Mouse (Mus musculus): ENCODE data around the gene Lrrc75a. TPM values are rescaled to one million over a fixed set of nuclear protein-coding genes. Genes with fewer than 3 reads are reported as not detected.
A peak's percentile ranks its signal among the peaks of the same experiment; 100 is the strongest.

Gene Lrrc75a
- 12.1 and 12.4 TPM in 2 replicates for polyA plus RNA-seq (2015; fragmentation: Nextera tagmentation; extraction: Ambion mirVana)

- Histone ChIP-seq H3K9me3 (no peaks in the 10 kb centered on the region), H3K4me1 (peaks cover 53% of the 10 kb centered on the region), H3K9ac (peak within 1 kb of the TSS; percentile 75), H3K36me3 (replicated peaks) (no peaks in the 10 kb centered on the region), H3K4me2 (peak within 1 kb of the TSS; percentile 84), H3K27me3 (replicated peaks) (no peaks in the 10 kb centered on the region), H3K4me3 (peak within 1 kb of the TSS; percentile 84), H3K27ac (peak within 1 kb of the TSS; percentile 71)
- 1% methylated on average over 63 of the region's 86 CpGs for WGBS
- ATAC-seq (replicated peaks): peak; percentile 69
Measured at GRCm38 (mm10) chr11:62647661-62648590, at the start of gene Lrrc75a. Gene Lrrc75a, minus strand, starts transcription at chr11:62648523.

GRCm38 (mm10) chr11:62695126-62695525 is 46.8 kb upstream of the Lrrc75a start:
- H3K27me3 ChIP-seq (replicated peaks): no peaks in the 10 kb centered on the region
- no peaks in the 10 kb centered on the region for H3K9me3 ChIP-seq
- H3K4me1 ChIP-seq: no peaks in the 10 kb centered on the region
- no peak overlapping the region for H3K4me2 ChIP-seq
- ATAC-seq (replicated peaks): no peak
- no peaks in the 10 kb centered on the region for H3K36me3 ChIP-seq (replicated peaks)
- WGBS: 96% methylated on average over 8 of the region's 8 CpGs
- no peak overlapping the region for H3K9ac ChIP-seq
- no peak overlapping the region for H3K27ac ChIP-seq
- H3K4me3 ChIP-seq: no peak overlapping the region

GRCm38 (mm10) chr11:62693299-62694184 is 45.2 kb upstream of the Lrrc75a start:
- 19% methylated on average over 11 of the region's 11 CpGs for WGBS
- ATAC-seq (replicated peaks): peak; percentile 75
- Histone ChIP-seq H3K9ac (no peak overlapping the region), H3K27ac (no peak overlapping the region), H3K27me3 (replicated peaks) (no peaks in the 10 kb centered on the region), H3K4me1 (no peaks in the 10 kb centered on the region), H3K4me2 (no peak overlapping the region), H3K9me3 (no peaks in the 10 kb centered on the region), H3K4me3 (no peak overlapping the region), H3K36me3 (replicated peaks) (no peaks in the 10 kb centered on the region)

DNA sequence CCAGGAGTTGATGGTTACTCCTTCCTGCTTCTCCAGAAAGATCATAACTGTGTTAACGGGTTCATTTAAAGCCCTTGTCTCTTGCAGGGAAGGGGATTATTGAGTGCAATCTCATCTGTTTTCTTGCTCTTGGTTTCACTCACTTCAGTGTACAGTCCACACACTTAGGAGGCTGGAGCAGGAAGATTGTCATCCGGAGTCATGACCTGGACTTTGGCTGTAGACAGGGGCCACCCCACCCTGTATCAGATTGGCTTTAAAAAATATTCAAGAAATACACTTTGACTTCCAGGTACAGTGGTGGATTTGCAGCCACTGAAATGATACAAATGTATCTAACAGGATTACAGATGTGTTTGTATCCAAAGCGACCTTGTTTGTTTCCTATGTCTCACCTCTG is 43.3 kb upstream of the Lrrc75a start:
- H3K27ac ChIP-seq: no peak overlapping the region
- WGBS: 88% methylated on average over 3 of the region's 3 CpGs
- H3K4me3 ChIP-seq: no peak overlapping the region
- H3K27me3 ChIP-seq (replicated peaks): no peaks in the 10 kb centered on the region
- H3K9me3 ChIP-seq: no peaks in the 10 kb centered on the region
- H3K4me2 ChIP-seq: no peak overlapping the region
- no peaks in the 10 kb centered on the region for H3K36me3 ChIP-seq (replicated peaks)
- ATAC-seq (replicated peaks): no peak
- H3K9ac ChIP-seq: no peak overlapping the region
- no peaks in the 10 kb centered on the region for H3K4me1 ChIP-seq

DNA sequence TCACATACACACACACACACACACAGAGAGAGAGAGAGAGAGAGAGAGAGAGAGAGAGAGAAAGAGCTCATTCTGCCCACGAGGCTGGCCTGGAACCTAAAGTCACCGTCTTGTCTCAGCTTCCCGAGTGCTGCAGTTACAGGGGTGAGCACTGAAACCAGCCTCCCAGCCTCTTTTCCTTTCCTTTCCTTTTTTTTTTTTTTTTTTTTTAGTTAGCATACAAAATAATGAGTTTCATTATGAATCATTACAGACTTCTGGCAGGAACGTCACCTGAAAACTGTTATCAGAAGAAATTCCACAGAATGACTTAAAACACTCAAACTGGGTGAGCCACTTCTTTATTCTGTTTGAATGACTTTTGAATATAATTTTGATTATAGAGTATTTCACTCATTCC is 31.6 kb upstream of the Lrrc75a start:
- ATAC-seq (replicated peaks): no peak
- no peak overlapping the region for H3K4me3 ChIP-seq
- H3K9ac ChIP-seq: no peak overlapping the region
- H3K4me1 ChIP-seq: peaks cover 10% of the 10 kb centered on the region
- no peaks in the 10 kb centered on the region for H3K36me3 ChIP-seq (replicated peaks)
- H3K27me3 ChIP-seq (replicated peaks): no peaks in the 10 kb centered on the region
- H3K9me3 ChIP-seq: no peaks in the 10 kb centered on the region
- WGBS: 90% methylated on average over 4 of the region's 4 CpGs
- H3K4me2 ChIP-seq: no peak overlapping the region
- no peak overlapping the region for H3K27ac ChIP-seq

DNA sequence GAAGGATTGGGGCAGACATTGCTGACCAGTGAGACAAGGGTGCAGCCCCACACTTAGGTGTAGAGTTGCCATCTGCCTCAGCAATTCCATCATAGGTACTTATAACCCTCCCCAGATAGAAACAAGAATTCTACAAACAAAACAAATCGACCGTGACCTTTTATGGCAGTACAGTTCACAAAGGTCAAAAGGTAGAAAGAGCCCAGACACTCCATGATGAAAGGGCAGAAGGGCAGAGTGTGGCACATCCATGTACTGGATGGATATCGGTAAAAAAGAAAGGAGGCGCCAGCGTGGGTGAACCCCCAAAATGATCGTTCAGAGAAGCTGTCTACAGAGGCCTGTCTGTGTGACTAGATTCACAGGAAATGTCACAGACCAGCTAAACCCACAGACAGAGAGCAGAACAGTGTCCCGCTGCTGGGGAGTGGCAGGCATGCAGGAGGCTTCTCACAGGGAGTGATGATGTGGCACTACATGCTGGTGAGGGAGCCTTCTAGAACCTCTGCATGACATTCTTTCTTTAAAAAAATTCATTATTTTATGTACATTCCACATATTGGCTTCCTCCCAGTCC is 30.5 kb upstream of the Lrrc75a start:
- WGBS: 95% methylated on average over 7 of the region's 7 CpGs

GRCm38 (mm10) chr11:62676290-62676596 is 27.9 kb upstream of the Lrrc75a start:
- H3K9ac ChIP-seq: no peak overlapping the region
- ATAC-seq (replicated peaks): peak; percentile 45; the same call in 1 of the 2 replicates
- no peak overlapping the region for H3K4me3 ChIP-seq
- peaks cover 10% of the 10 kb centered on the region for H3K4me1 ChIP-seq
- H3K9me3 ChIP-seq: no peaks in the 10 kb centered on the region
- H3K36me3 ChIP-seq (replicated peaks): no peaks in the 10 kb centered on the region
- H3K27me3 ChIP-seq (replicated peaks): no peaks in the 10 kb centered on the region
- H3K4me2 ChIP-seq: no peak overlapping the region
- H3K27ac ChIP-seq: peak overlapping the region; percentile 40; the same call in 1 of the 2 replicates
- WGBS: 86% methylated on average over 4 of the region's 4 CpGs

More for the DNA sequence above, 30.5 kb upstream of the Lrrc75a start:
- Histone ChIP-seq H3K27me3 (replicated peaks) (no peaks in the 10 kb centered on the region), H3K27ac (no peak overlapping the region), H3K4me3 (no peak overlapping the region), H3K9ac (no peak overlapping the region), H3K36me3 (replicated peaks) (no peaks in the 10 kb centered on the region), H3K4me2 (no peak overlapping the region), H3K9me3 (no peaks in the 10 kb centered on the region), H3K4me1 (peaks cover 10% of the 10 kb centered on the region)
- no peak for ATAC-seq (replicated peaks)

GRCm38 (mm10) chr11:62675480-62676289 is 27.4 kb upstream of the Lrrc75a start:
- H3K27ac ChIP-seq: peak overlapping the region; percentile 40
- H3K4me2 ChIP-seq: peak overlapping the region; percentile 46
- H3K9ac ChIP-seq: peak overlapping the region; percentile 5; the same call in 1 of the 2 replicates
- H3K9me3 ChIP-seq: no peaks in the 10 kb centered on the region
- peaks cover 10% of the 10 kb centered on the region for H3K4me1 ChIP-seq
- 0 out of 2 replicates have a peak overlapping the region, but pooled peaks have one; percentile 15 for H3K4me3 ChIP-seq
- H3K36me3 ChIP-seq (replicated peaks): no peaks in the 10 kb centered on the region
- peak; percentile 93 for ATAC-seq (replicated peaks)
- no peaks in the 10 kb centered on the region for H3K27me3 ChIP-seq (replicated peaks)
- 17% methylated on average over 17 of the region's 17 CpGs for WGBS

DNA sequence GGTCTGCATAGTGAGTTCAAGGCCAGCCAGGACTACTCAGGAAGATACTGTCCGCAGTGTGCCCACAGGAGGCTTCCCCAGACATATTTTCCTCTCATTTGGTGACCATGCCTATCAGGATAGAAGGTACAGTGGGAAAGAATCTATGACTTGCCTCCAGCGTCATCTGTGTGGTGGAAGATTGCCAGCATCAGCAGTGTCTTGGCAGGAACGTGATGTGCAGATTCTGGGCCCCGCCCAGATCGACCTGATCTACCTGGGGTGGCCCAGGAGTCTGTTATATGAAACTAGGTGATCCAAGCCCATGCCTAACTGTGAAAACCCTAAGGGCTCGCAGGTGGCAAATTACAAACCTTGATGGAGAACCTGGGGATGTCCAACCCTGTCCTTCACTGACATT is 21.7 kb upstream of the Lrrc75a start:
- no peaks in the 10 kb centered on the region for H3K4me1 ChIP-seq
- WGBS: 89% methylated on average over 6 of the region's 6 CpGs
- no peak overlapping the region for H3K4me3 ChIP-seq
- no peaks in the 10 kb centered on the region for H3K36me3 ChIP-seq (replicated peaks)
- no peak overlapping the region for H3K9ac ChIP-seq
- ATAC-seq (replicated peaks): no peak
- H3K9me3 ChIP-seq: no peaks in the 10 kb centered on the region
- H3K27ac ChIP-seq: no peak overlapping the region
- H3K27me3 ChIP-seq (replicated peaks): no peaks in the 10 kb centered on the region
- H3K4me2 ChIP-seq: no peak overlapping the region

DNA sequence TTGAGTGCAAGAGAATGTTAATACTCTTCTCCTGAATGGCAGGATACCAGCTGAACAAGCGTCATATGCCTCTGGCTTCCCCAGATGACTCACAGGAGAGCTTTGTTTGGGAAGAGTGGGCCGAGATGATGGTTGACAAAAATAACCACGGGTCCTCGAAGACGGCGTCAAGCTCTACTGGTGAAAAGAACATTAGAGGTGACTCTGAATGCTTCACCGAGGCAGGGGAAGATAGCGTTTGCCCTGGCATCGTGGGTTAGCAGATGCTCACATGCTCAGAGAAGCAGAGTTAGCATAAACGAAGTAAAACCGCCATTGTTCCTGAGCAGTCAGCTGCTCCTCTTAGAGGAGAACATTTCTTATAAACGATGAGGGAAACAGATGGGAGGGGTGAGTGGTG is 21.1 kb upstream of the Lrrc75a start:
- no peaks in the 10 kb centered on the region for H3K4me1 ChIP-seq
- no peak overlapping the region for H3K4me3 ChIP-seq
- no peak overlapping the region for H3K4me2 ChIP-seq
- no peaks in the 10 kb centered on the region for H3K9me3 ChIP-seq
- WGBS: 66% methylated on average over 12 of the region's 12 CpGs
- no peaks in the 10 kb centered on the region for H3K27me3 ChIP-seq (replicated peaks)
- H3K36me3 ChIP-seq (replicated peaks): no peaks in the 10 kb centered on the region
- no peak overlapping the region for H3K9ac ChIP-seq
- no peak for ATAC-seq (replicated peaks)
- H3K27ac ChIP-seq: no peak overlapping the region

- WGBS: 90% methylated on average over 5 of the region's 5 CpGs
- ATAC-seq (replicated peaks): no peak
- no peaks in the 10 kb centered on the region for H3K27me3 ChIP-seq (replicated peaks)
- no peaks in the 10 kb centered on the region for H3K4me1 ChIP-seq
- H3K27ac ChIP-seq: no peak overlapping the region
- H3K9ac ChIP-seq: no peak overlapping the region
- H3K4me3 ChIP-seq: no peak overlapping the region
- no peak overlapping the region for H3K4me2 ChIP-seq
- no peaks in the 10 kb centered on the region for H3K36me3 ChIP-seq (replicated peaks)
- no peaks in the 10 kb centered on the region for H3K9me3 ChIP-seq
Measured at GRCm38 (mm10) chr11:62668986-62669385, 20.7 kb upstream of the Lrrc75a start.

Measured in midbrain, embryonic 15.5 days (tissue).